Mouse (Mus musculus) forebrain, embryonic 10.5 days (tissue): ENCODE data around the gene Fh1. TPM values are rescaled to one million over a fixed set of nuclear protein-coding genes. Genes with fewer than 3 reads are reported as not detected.

ENCODE experiments used
- DNase-seq: peaks from one replicate; pipeline ENCODE4 v3.0.0-alpha.2; 2017; ENCODE audit warnings: low spot score; ENCODE audit errors: extremely low spot score
- H3K27ac ChIP-seq: fragments of 300-500 bp; sonication (generic); 2 replicates; pipeline ENCODE4 v1.5.1; 2016; ENCODE audit warnings: mild to moderate bottlenecking
- H3K27me3 ChIP-seq: fragments of 300-500 bp; sonication (generic); 2 replicates; pipeline ENCODE4 v1.6.1; 2016; ENCODE audit warnings: mild to moderate bottlenecking; ENCODE audit not compliant: poor library complexity, severe bottlenecking
- H3K36me3 ChIP-seq: fragments of 300-500 bp; sonication (generic); replicated peaks from 2 replicates; pipeline ENCODE4 v1.6.1; 2016; ENCODE audit warnings: mild to moderate bottlenecking, moderate library complexity
- H3K4me1 ChIP-seq: fragments of 300-500 bp; sonication (generic); 2 replicates; pipeline ENCODE4 v1.6.1; 2016
- H3K4me3 ChIP-seq: fragments of 300-500 bp; sonication (generic); 2 replicates; pipeline ENCODE4 v1.5.1; 2016; ENCODE audit warnings: mild to moderate bottlenecking, moderate library complexity
- H3K9me3 ChIP-seq: fragments of 300-500 bp; sonication (generic); 2 replicates; pipeline ENCODE4 v1.6.1; 2016; ENCODE audit warnings: mild to moderate bottlenecking, moderate library complexity
- WGBS: fragments of 180-500 bp; shearing (Covaris S2); methylation state at CpG from one replicate; pipeline ENCODE4 v1.1.7; 2016; 5-methylcytosine and 5-hydroxymethylcytosine counted together
- polyA plus RNA-seq: library from polyadenylated mRNA; unstranded; fragments of >200 nt; fragmentation: Nextera tagmentation; extraction: Ambion mirVana; gene quantifications from 2 replicates; pipeline ENCODE4 v1.2.1, GENCODE M21; 2016

Gene Fh1
- polyA plus RNA-seq, 1 experiment from 2014 or later, result 122 TPM

- 89% methylated on average over 4 of the region's 4 CpGs for WGBS
- Histone ChIP-seq H3K4me3 (no peak overlapping the region), H3K4me1 (no peaks in the 10 kb centered on the region), H3K9me3 (no peaks in the 10 kb centered on the region), H3K27ac (no peak overlapping the region), H3K36me3 (no peaks in the 10 kb centered on the region), H3K27me3 (no peaks in the 10 kb centered on the region)
- no peak for DNase-seq
These were observed 61.1 kb downstream of the Fh1 start for GRCm38 (mm10) chr1:175564321-175564720.

GRCm38 (mm10) chr1:175562379-175562778 lies 63.1 kb downstream of the Fh1 start:
- H3K4me3 ChIP-seq, result no peak overlapping the region
- no peaks in the 10 kb centered on the region for H3K27me3 ChIP-seq
- H3K4me1 ChIP-seq, result no peaks in the 10 kb centered on the region
- H3K27ac ChIP-seq, result no peak overlapping the region
- H3K9me3 ChIP-seq, result no peaks in the 10 kb centered on the region
- no peaks in the 10 kb centered on the region for H3K36me3 ChIP-seq
- WGBS, result 88% methylated on average over 2 of the region's 2 CpGs
- no peak for DNase-seq

DNA sequence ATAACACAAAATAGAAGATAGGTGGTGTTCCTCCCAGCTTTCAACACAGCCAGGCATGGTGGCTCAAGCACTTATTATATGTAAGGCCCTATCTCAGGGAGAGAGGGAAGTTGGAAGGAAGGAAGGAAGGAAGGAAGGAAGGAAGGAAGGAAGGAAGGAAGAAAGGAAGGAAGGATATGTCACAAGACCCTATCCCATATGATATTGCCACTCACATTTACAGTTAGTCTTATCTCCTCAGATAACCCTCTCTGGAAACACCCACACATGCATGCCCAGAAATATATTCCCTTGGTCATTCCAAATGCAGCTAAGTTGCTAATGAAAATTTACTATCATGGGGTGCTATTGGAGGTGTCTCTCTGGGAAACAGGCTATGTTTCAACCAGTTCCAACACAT lies 63.6 kb downstream of the Fh1 start:
- DNase-seq, result no peak
- Histone ChIP-seq H3K9me3 (no peaks in the 10 kb centered on the region), H3K4me1 (no peaks in the 10 kb centered on the region), H3K27me3 (no peaks in the 10 kb centered on the region), H3K27ac (no peak overlapping the region), H3K4me3 (no peak overlapping the region), H3K36me3 (no peaks in the 10 kb centered on the region)

GRCm38 (mm10) chr1:175554641-175555040 lies 70.8 kb downstream of the Fh1 start:
- Histone ChIP-seq H3K4me1 (peaks cover 5% of the 10 kb centered on the region; the same call in 1 of the 2 replicates), H3K9me3 (no peaks in the 10 kb centered on the region), H3K4me3 (no peak overlapping the region), H3K27ac (no peak overlapping the region), H3K36me3 (no peaks in the 10 kb centered on the region), H3K27me3 (no peaks in the 10 kb centered on the region)
- 83% methylated on average over 1 of the region's 1 CpGs for WGBS
- no peak for DNase-seq

- no peak overlapping the region for H3K27ac ChIP-seq
- H3K27me3 ChIP-seq, result no peaks in the 10 kb centered on the region
- H3K4me1 ChIP-seq, result peaks cover 5% of the 10 kb centered on the region; the same call in 1 of the 2 replicates
- 87% methylated on average over 3 of the region's 3 CpGs for WGBS
- no peaks in the 10 kb centered on the region for H3K9me3 ChIP-seq
- H3K4me3 ChIP-seq, result no peak overlapping the region
- H3K36me3 ChIP-seq, result no peaks in the 10 kb centered on the region
- no peak for DNase-seq
These were observed 73.0 kb downstream of the Fh1 start for GRCm38 (mm10) chr1:175552474-175552873.

DNA sequence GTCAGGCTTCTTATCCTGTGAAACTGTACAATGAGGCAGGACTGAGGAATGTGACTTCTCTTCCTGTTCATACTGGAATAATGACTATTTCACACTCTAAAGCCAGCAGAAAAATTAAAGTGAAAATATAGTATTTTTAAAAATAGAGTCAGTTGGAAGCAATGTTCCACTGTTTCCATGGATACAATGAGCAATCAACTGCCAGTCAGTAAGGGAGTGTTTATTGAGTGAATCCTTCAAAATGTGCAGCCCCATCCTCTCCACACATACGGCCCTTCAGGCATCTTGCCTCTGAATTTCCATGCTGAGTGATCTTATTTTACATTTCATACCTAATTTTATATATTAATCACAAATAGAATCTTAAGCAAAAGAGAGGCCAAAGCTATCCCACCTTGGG lies 74.8 kb downstream of the Fh1 start:
- no peaks in the 10 kb centered on the region for H3K27me3 ChIP-seq
- H3K27ac ChIP-seq, result no peak overlapping the region
- no peak for DNase-seq
- WGBS, result 90% methylated on average over 1 of the region's 1 CpGs
- H3K4me1 ChIP-seq, result peaks cover 5% of the 10 kb centered on the region; the same call in 1 of the 2 replicates
- H3K9me3 ChIP-seq, result no peaks in the 10 kb centered on the region
- H3K4me3 ChIP-seq, result no peak overlapping the region
- no peaks in the 10 kb centered on the region for H3K36me3 ChIP-seq

Other genes starting within 250 kb of the Fh1 start
- gene Rgs7, start 133.1 kb downstream of the Fh1 start, polyA plus RNA-seq, result 1.3 and 1.4 TPM in 2 replicates
- gene Kmo, start 5.3 kb downstream of the Fh1 start, polyA plus RNA-seq, result 0.07 TPM in 1 of 2 replicates, not detected in the other
- gene Opn3, start 67.1 kb upstream of the Fh1 start, polyA plus RNA-seq, result 12.7 and 15.1 TPM in 2 replicates
- gene Chml, start 67.3 kb upstream of the Fh1 start, polyA plus RNA-seq, result 4.7 and 4.8 TPM in 2 replicates
- not detected in 2 replicates for gene Wdr64, start 73.0 kb upstream of the Fh1 start, polyA plus RNA-seq